Mouse (Mus musculus): ENCODE results near the gene Gm49333. TPM values are rescaled to one million over a fixed set of nuclear protein-coding genes. Genes with fewer than 3 reads are reported as not detected.

Gm49333 gene
- not detected for total RNA-seq (2023)

DNA sequence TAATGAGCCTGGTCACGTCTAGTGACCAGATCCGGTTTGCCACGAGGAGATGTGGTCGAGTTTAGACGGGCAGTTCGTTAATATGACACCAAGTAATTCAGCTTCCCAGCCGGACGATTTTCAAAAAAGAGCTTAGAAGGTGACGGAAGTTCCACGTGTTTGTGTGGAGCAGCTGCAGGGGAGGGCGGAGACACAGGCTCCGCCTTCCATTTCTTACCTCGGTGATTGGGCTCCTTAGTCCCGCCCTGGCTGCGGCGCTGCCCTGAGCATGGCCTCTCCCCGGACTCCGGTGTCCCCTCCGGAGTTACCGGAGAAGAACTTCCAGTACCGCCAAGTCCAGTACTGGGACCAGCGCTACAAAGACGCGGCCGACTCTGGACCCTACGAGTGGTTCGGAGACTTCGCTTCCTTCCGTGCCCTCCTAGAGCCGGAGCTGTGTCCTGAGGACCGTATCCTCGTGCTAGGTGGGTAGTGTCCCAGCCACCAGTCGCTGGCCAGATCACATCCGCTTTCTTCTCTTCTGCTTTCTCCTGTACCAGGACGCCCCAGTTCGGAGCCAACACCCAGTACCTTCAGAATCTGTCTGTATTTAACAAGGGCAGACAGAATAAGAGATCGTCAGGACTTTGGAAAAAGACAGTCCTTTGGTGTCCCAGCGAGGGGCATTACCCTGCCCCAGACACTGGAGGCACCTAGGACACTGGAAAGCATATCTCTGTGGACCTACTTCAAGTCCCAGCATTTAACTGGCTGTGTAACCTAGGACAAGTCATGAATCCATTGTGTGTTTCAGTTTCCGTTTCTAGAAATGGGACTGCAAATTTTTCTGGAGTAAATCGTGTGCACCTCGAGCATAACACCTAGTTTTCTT is at the start of gene Gm49333, which contains the start of the genes Eef1akmt4 and Alg3:
Gene Gm49333 (plus strand): TSS at position 254 of the 871 bp plus-strand sequence.
Gene Eef1akmt4 (plus strand): TSS at position 237 of the 871 bp plus-strand sequence.
Gene Alg3 (minus strand): TSS at position 379 of the 871 bp plus-strand sequence.

DNA sequence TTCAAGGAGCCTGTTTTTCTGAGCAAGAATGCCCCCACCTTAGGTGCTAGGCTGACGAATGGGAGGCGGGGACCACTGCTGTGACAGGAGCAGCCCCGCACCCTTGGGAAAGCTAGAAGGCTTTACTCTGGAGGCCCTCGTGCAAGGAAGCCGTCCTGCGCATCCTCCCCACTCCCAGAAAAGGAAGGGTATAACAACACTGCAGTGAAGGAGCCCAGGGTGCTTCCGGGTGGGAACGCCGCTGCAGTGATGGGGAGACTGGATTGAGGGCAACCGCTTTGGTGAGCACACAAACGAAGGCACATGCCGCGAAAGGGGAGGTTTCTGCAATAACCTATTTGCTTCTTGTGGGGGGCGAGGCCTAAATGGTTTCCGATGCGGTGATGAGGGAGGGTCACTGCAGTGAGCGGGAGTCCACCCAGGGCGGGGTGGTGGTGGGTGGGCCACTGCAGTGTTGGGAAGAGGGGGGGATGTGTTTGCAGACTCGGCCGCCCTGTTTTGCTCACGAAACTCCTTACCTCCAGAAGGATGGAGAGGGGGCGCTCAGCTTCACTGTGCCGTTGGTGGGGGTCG is 22.0 kb upstream of the Gm49333 start, which contains the start of gene Vwa5b2:
Gene Vwa5b2 (plus strand): TSS at position 106 of the 573 bp plus-strand sequence.

DNA sequence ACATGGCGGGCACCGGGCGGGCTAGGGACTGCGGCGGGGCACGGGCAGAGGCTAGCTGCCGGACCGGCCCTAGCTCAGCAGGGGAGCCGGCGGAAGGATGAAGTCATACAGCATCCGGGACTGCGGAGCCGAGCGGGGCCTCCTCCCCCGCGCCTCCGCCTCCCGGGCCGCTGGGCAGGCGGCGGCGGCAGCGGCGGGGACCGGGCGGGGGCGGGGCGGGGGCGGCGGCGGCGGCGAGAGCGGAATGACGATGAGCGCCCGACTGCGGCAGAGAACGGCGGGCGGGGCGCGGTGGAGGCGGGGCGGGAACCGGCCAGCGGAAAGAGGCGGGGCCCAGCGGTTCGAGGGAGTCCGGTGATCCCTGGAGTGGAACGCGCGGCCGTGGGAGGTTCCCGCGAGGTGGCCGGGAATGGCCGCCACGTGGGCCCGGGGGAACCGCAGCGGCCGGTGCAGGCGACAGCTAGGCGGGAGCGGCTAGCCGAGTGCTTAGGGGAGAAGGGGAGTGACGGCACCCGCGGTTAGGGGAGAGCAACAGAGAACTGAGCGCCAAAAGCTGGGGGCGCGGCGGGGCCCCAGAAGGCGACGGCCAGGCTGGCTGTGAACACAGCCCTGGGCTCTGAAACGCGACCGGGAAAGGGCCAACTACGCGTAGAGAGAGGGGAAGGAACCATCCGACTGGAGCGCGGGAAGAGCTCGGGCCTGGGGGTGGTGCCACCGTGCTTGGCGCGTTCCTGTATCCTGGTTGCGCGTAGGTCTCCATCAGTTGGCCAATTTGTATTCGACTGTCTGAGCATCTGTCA is 10.0 kb downstream of the Gm49333 start, which contains the start of gene Camk2n2:
Gene Camk2n2 (minus strand): TSS at position 97 of the 800 bp plus-strand sequence.

DNA sequence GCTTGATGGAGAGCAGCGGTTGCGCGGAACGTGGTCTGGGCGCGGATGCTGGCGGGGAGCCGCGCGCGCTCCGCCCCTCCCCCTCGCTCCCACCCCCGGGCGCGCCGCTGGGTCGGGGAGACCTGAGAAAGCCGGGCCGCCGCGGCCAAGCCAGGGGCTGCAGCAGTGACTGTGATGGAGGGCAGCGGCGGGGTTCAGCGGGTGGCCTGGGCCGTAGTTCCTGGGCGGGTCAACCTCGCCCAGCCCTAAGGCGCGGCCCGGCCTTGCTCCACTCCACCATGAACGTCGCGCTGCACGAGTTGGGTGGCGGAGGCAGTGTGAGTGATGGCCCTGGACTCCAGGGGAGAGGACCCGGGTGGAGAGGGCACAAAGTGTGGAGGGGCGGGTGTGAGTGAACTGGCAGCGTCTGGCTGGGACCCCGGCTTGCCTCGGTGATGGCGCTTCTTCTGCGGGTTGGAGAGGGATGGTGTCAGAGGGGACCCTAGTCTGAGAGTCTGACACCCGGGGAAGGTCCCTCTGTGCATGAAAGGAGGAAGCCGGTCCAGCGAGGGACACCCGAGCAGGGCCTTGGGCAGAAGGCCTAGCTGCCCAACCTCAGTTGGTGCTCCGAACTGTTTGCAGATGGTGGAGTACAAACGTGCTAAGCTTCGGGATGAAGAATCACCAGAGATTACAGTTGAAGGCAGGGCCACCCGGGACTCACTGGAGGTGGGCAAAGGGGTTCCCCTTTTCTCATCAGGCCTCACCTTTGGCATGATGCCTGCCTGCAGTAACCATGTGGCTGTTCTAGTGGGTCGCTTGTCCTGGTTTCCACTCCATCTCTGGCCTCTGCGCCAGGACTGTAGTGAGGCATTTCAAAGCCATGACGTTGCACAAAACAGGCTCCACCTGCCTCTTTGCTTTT is 18.6 kb downstream of the Gm49333 start, which contains the start of gene Ece2:
Gene Ece2 (plus strand): TSS at position 98 of the 904 bp plus-strand sequence.

DNA sequence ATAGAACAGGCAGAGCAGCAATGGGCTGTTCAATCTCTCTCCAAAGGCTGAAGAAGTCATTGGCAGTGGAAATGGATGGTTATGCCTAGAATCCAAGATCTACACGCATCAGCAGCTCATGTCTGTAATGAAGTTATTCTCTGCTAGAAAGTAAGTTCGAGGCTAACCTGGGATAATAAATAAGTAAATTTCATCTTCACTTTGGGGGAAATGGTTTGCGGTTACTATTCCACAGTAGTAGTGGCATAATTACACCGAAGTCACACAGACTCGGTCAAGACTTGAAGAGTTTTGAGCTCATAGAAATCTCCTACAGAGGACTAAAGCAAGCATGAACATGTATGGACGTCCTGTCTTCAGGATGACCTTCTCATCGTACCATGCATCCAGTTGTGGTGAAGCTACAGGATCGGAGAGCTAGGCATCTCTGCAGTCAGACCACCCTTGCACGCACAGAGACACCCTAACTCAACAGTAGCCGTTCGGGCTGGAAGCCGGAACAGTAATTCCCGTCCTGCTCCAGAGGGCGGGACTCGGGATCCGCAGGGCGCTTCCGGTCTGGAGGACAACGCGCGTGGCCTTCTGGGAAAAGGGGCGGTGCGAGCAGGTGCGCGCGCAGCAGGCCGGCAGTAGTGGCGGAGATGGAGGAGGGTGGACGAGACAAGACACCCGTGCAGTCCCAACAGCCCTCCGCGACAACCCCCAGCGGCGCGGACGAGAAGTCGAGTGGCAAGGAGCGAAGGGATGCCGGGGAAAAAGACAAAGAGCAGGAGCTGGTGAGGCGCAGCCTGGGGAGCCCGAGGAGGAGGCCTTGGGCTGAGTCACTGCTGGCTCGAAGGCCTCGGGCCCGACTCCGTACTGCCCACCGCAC is 39.9 kb downstream of the Gm49333 start, which contains the start of gene Psmd2:
Gene Psmd2 (plus strand): TSS at position 577 of the 871 bp plus-strand sequence.

DNA sequence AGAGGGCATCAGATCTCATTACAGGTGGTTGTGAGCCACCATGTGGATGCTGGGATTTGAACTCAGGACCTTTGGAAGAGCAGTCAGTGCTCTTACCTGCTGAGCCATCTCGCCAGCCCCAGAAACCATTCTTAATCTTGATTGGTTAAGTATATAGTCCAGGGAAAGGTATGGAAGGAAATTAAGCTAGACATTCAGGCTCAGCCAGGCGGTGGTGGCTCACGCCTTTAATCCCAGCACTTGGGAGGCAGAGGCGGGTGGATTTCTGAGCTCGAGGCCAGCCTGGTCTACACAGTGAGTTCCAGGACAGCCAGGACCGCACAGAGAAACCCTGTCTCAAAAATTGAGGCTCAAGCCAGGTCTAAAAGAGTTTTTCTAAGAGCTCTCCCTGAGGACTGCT is 56.6 kb downstream of the Gm49333 start, which contains the start of gene Eif4g1:
Gene Eif4g1 (plus strand): TSS at position 301 of the 400 bp plus-strand sequence.

DNA sequence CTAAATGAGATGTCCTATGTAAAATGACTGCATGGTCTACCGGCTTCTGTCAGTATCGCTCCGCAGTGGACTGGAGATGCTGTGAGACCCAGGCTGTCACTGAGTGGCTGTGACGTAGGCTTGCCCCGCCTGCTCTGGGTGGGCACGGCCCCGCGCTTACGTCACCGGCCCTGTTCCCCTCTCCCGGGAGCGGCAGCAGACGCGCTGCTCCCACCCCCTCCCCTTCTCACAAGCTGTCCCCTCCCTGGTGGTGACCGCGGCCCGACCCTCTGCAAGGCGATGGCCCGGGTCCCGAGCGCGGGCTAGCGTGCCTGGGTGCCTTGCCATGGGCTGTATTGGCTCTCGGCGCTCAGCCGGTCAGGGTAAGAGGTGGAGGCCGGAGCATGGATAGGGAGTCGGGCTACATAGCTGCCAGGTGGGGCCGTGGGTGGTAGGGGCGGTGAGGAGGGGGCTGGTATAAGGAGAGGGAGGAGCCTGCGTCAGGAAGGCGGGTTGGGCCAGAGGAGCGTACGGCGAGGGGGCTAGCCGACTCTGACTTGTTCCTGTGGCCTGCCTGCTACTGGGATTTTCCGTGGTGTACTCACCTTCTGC is 81.8 kb downstream of the Gm49333 start, which contains the start of gene Fam131a:
Gene Fam131a (plus strand): TSS at position 131 of the 591 bp plus-strand sequence.

Other genes starting within 250 kb of the Gm49333 start
- 100 to 1,000 TPM in 1 of 2 experiments, 10 to 100 TPM in 1; 83.4 to 102 TPM for gene Abcc5, start 185.2 kb upstream of the Gm49333 start, total RNA-seq (2023)
- 10 to 100 TPM; 22.6 to 22.8 TPM for gene Eif2b5, start 112.8 kb upstream of the Gm49333 start, total RNA-seq (2023)
- gene Dvl3, start 94.6 kb upstream of the Gm49333 start, total RNA-seq (2023) = 10 to 100 TPM; 26.5 to 28.0 TPM
- 100 to 1,000 TPM; 190 to 204 TPM for gene Ap2m1, start 76.1 kb upstream of the Gm49333 start, total RNA-seq (2023)
- 10 to 100 TPM; 45.4 to 46.1 TPM for gene Abcf3, start 63.0 kb upstream of the Gm49333 start, total RNA-seq (2023)
- gene Vwa5b2, start 22.1 kb upstream of the Gm49333 start, total RNA-seq (2023) = not detected
- gene Eef1akmt4, start within 50 bp of the Gm49333 start, total RNA-seq (2023) = 1 to 10 TPM; 3.9 to 5.5 TPM
- gene Alg3, start 125 bp downstream of the Gm49333 start, total RNA-seq (2023) = 1 to 10 TPM; 6.4 to 7.1 TPM
- 1 to 10 TPM; 1.2 to 1.3 TPM for gene Camk2n2, start 9.7 kb downstream of the Gm49333 start, total RNA-seq (2023)
- under 1 TPM in 1 of 2 experiments, not detected in 1; 0.18 TPM for gene Ece2, start 18.2 kb downstream of the Gm49333 start, total RNA-seq (2023)
- gene Psmd2, start 40.0 kb downstream of the Gm49333 start, total RNA-seq (2023) = 100 to 1,000 TPM; 106 to 110 TPM
- gene Eif4g1, start 56.7 kb downstream of the Gm49333 start, total RNA-seq (2023) = 100 to 1,000 TPM; 147 to 161 TPM
- gene Fam131a, start 81.6 kb downstream of the Gm49333 start, total RNA-seq (2023) = under 1 TPM; 0.42 to 0.86 TPM
- 1 to 10 TPM; 7.9 to 8.2 TPM for gene Polr2h, start 106.1 kb downstream of the Gm49333 start, total RNA-seq (2023)
- gene Clcn2, start 106.1 kb downstream of the Gm49333 start, total RNA-seq (2023) = 1 to 10 TPM; 4.8 to 5.6 TPM
- not detected for gene Chrd, start 121.5 kb downstream of the Gm49333 start, total RNA-seq (2023)
- not detected for gene Thpo, start 122.9 kb downstream of the Gm49333 start, total RNA-seq (2023)

All from neutrophil, adult 83 days (primary cell).